Mouse (Mus musculus) spleen, postnatal 4 days (tissue): ENCODE measurements around the gene Maml2.

Experiments used
- DNase-seq, 2 experiments: peaks; one replicate each; pipeline ENCODE4 v3.0.0; 2022; ENCODE audit warnings: low spot score in 2 of 2

The Maml2 gene

GRCm38 (mm10) chr9:13310236-13310635 lies 12.5 kb downstream of the Maml2 start:
- no peak for DNase-seq

GRCm38 (mm10) chr9:13311094-13311493 lies 13.3 kb downstream of the Maml2 start:
- no peak for DNase-seq

GRCm38 (mm10) chr9:13313923-13314322 lies 16.2 kb downstream of the Maml2 start:
- no peak for DNase-seq

DNA sequence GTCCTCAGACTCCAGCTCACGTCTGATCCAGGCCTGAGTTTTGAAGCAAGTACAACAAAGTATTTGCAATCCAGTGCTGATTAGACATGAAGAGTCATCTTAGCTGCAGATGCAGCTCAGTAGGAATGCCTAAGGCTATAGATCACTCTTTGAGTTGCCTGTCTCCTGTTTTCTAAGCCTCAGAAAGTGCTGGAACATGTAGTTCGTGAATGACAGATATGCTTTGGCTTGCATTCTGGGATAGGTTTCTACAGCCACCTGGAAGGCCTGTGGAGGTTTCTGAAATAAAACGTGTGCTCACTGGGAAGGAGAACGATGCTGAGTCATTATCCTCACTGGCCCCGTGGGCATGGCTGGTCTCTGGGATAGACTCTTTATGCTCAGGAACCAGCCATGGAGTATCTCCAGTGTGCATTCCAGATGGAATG lies 16.8 kb downstream of the Maml2 start:
- no peak for DNase-seq

GRCm38 (mm10) chr9:13315393-13315792 lies 17.6 kb downstream of the Maml2 start:
- no peak for DNase-seq

DNA sequence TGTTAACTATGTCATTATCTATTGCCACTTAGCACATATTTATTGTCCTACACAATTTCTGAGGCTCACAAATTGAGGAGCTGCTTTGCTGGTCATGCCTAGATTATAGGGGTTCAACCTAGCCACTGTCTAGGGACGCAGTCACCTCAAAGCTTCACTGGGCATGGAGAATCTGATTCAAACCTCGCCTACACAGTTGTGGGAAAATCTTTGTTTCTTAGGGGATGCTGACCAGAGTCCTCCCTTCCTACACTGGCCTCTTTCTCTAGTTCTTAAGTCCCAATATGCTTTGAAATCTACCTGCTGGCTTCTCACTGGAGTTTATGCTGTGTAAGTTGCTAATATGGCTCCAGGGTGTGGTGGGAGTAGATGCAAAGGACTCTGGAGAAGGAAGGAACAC lies 21.8 kb downstream of the Maml2 start:
- DNase-seq, result no peak

GRCm38 (mm10) chr9:13320800-13321364 lies 23.1 kb downstream of the Maml2 start:
- no peak for DNase-seq

DNA sequence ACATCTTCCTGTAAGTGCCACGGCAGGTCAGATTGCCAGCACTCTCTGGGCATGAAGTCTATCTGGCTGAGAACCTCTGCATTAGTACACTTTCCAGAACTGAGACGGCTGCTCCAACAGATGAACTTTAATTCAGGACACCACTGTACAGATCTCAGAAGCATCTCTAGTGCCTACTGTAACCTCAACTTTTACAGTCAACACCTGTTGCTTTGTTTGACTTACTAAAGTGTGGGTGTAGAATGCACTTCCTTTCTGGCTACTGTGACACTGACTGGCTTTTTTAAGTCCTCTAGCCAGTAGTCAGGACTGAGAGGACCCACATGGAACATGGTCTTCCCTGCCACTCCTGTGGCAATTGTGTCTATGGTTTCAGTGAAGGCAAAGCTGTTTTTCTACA lies 25.3 kb downstream of the Maml2 start:
- DNase-seq, result no peak

DNA sequence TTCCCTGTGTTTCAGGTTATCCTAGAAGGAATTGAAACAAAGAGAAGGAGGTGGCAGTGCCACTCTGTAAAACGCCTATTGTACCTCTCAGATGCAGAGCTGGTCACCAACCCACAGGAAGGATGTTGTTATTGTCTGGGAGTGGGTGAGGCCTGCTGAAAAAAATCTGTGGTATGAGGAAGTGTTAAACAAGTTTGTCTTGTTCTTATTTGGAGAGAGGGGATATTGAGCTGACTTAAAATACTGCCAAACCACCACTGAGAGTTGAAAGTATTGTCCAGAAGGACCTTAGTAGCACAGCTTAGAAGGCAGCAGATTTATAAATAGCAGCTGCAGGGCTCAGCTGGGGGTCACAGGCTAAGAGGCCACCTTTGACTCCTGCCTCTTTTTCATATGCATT lies 25.9 kb downstream of the Maml2 start:
- no peak for DNase-seq

DNA sequence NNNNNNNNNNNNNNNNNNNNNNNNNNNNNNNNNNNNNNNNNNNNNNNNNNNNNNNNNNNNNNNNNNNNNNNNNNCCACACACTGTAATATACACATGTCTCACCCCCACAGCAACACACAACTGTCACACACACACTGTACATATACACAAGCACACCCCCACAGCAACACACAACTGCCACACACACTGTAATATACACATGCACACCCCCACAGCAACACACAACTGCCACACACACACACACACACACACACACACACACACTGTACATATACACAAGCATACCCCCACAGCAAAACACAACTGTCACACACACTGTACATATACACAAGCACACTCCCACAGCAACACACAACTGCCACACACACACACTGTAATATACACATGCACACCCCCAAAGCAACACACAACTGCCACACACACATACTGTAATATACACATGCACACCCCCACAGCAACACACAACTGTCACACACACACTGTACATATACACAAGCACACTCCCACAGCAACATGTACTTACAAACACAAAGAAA lies 116.5 kb downstream of the Maml2 start:
- DNase-seq, result no peak

- DNase-seq, result no peak
Observed at GRCm38 (mm10) chr9:13425031-13425940, 127.5 kb downstream of the Maml2 start.

DNA sequence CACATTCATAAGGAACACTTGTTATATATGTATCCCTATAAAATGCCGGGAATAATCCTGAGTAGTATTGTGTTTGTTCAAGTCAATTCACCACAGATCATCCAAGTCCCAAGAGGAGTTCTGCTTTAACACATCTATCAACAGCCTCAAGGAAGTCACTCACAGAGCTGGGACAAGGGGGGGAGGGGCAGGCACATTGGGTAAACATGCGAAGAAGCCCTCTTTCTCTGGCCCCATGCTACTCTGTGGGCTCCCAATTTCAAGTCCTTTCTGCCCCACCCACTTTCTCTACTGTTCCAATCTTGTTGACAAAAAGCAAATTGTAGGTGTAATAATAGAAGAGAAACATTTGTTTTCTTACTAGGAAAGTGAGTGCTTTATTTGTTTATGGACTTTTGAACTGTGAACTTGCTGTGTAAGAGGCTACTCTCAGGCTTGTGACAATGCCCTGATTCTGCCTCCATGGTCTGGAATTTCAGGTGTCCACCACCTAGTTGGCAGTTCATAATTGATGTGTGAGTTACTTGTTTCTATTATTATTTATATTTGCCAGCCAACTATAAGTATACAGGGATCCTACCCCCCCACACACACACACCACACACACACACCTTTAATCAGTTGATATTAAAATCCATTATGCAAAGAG lies 131.8 kb downstream of the Maml2 start:
- no peak for DNase-seq

- no peak for DNase-seq
Observed at GRCm38 (mm10) chr9:13430302-13430701, 132.5 kb downstream of the Maml2 start.

DNA sequence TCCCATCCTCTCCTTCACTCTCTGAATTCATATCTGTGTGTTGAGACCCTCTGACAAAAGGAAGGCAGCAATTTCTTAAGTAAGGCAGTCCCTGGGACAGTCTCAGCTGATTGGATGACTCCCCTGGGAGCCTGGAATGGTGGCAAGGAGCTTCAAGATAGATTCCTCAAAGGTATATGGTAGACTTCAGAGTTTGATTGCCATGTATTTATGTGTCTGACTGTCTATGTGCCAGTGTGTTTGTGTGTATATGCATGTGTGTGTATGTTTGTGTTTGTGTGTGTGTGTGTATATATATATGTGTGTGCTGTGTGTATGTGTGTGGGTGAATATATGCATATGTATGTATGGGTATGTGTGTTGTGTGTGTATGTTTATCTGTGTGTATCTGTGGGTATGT lies 133.0 kb downstream of the Maml2 start:
- no peak for DNase-seq

GRCm38 (mm10) chr9:13431646-13432045 lies 133.9 kb downstream of the Maml2 start:
- no peak for DNase-seq

DNA sequence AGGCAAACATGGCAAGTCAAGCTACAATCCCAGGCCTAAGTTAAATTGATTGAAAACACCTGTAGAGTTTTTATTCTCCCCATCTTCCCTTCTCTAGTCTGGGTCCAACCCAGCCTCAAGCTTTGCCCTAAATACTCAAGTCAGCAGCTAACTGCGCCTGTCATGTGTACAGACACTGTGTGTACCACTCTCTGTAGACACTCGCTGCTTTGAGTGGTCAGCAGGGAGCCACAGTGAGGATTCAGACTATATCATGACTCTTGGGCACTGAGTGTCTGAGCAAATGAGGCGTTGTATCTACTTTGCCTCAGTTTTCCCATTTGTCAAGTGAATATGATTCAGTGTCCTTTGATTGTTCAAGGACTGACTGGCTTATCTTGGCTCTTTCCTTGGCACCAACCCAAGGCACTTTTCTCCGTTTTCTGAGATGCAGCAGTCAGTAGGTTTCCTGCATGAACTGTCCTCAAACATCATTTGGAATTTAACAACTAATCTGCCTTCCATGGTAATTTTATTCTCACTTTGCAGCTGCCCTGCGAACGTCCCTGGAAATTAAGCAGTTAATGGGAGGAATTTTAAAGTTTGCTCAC lies 135.8 kb downstream of the Maml2 start:
- DNase-seq, result no peak

DNA sequence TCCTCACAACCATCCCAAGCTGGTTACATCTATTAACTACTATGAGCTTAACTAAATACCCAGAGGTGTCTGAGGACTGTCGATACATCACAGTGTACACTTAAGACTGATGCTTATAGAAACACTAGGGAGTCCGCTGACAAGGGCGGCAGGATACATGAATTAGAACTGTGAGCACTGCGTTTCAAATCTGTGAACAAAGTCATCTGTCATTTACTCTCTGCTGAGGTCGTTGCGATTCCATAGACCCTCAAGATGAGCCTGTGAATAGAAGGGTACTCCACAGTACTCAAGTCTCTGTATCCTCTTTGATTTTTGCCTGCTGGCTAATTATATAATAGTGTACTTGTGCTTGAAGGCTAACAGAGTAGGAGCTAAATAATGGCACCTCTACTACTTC lies 143.2 kb downstream of the Maml2 start:
- DNase-seq, result no peak

- no peak for DNase-seq
Observed at GRCm38 (mm10) chr9:13442012-13442735, 144.4 kb downstream of the Maml2 start.

- DNase-seq, result no peak
Observed at GRCm38 (mm10) chr9:13443484-13444211, 145.9 kb downstream of the Maml2 start.

GRCm38 (mm10) chr9:13446236-13446635 lies 148.5 kb downstream of the Maml2 start:
- DNase-seq, result no peak
